Mouse (Mus musculus): ENCODE data around the gene Lrch1.

DNA sequence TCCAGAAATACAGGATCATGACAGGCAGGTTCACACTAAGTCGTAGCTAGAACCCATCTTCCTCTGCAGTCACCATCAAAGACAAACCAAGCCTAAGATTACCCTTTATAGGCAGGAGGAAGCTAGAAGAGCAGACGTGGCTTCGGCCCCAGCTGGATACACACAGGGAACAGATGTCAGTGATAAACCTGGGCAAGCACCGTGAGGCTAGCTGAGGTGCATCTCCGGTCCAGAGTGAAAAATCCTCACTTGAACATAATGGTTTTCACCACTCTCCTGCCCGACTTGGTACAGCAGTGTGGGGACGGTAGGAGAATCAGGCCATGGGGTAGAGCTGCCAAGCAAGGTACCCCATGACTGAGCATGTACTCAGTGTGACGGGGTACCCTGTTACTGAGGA, 38.7 kb downstream of the Lrch1 start:
- TF ChIP-seq POLR2A (IDR thresholded peaks at IDR 0.05; ENCODE audit: extremely low read depth, insufficient read depth, low read length) (no peak), CTCF (IDR thresholded peaks at IDR 0.05; ENCODE audit: extremely low read depth, insufficient read depth, low read length) (no peak)
